Mouse (Mus musculus): ENCODE data around the gene Lars2. TPM values are rescaled to one million over a fixed set of nuclear protein-coding genes. Genes with fewer than 3 reads are reported as not detected.
"Not testable (repeated sequence)": the region's sequence is repeated elsewhere in the genome, so short reads cannot be mapped to it uniquely, and the experiment has no call there.

Gene Lars2
- polyA plus RNA-seq, 1 experiment from 2014 or later, result 878 TPM

GRCm38 (mm10) chr9:123403031-123403430 is 36.3 kb downstream of the Lars2 start:
- Histone ChIP-seq H3K36me3 (replicated peaks) (peaks cover 2% of the 10 kb centered on the region; the same call in 1 of the 2 replicates), H3K4me3 (no peak overlapping the region), H3K4me1 (peaks cover 4% of the 10 kb centered on the region), H3K27ac (no peak overlapping the region), H3K27me3 (ENCODE audit: poor library complexity, severe bottlenecking) (no peaks in the 10 kb centered on the region), H3K9me3 (no peaks in the 10 kb centered on the region)
- DNase-seq (ENCODE audit: extremely low spot score, low spot score), result no peak
- 93% methylated on average over 3 of the region's 3 CpGs for WGBS

- H3K9me3 ChIP-seq, result no peaks in the 10 kb centered on the region
- H3K4me1 ChIP-seq, result 0 out of 2 replicates have a peak, but pooled peaks cover 2% of the 10 kb centered on the region
- DNase-seq (ENCODE audit: extremely low spot score, low spot score), result no peak
- no peaks in the 10 kb centered on the region for H3K27me3 ChIP-seq (ENCODE audit: poor library complexity, severe bottlenecking)
- 87% methylated on average over 1 of the region's 1 CpGs for WGBS
- H3K4me3 ChIP-seq, result no peak overlapping the region
- H3K27ac ChIP-seq, result no peak overlapping the region
- H3K36me3 ChIP-seq (replicated peaks), result no peaks in the 10 kb centered on the region; the same call in 1 of the 2 replicates
Measured at GRCm38 (mm10) chr9:123405231-123405630, 38.5 kb downstream of the Lars2 start.

GRCm38 (mm10) chr9:123408771-123409170 is 42.0 kb downstream of the Lars2 start:
- 93% methylated on average over 2 of the region's 2 CpGs for WGBS
- H3K27ac ChIP-seq, result no peak overlapping the region
- no peak overlapping the region for H3K4me3 ChIP-seq
- no peak for DNase-seq (ENCODE audit: extremely low spot score, low spot score)
- no peaks in the 10 kb centered on the region for H3K9me3 ChIP-seq
- H3K27me3 ChIP-seq (ENCODE audit: poor library complexity, severe bottlenecking), result no peaks in the 10 kb centered on the region
- no peaks in the 10 kb centered on the region for H3K4me1 ChIP-seq
- H3K36me3 ChIP-seq (replicated peaks), result peaks cover 17% of the 10 kb centered on the region; the same call in 1 of the 2 replicates

DNA sequence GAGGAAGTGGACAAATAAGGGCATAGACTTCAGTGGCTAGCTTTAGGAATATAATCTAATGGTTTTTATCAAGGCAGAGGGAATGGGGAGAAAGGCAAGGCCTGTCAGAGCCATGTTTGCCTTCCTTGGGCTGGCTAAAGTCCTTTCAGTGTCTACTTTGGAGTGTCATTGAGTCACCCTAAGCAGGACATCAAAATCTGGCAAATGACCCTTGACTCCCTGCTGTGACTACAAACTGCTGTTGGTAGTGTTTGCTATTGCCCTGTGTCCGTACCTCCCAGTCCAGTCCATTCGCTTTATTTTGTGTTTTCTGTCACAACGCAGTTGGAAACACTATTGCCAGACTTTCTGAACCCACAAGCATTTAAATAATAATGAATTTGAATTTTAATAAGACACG is 63.1 kb downstream of the Lars2 start:
- no peaks in the 10 kb centered on the region for H3K4me1 ChIP-seq
- no peak for DNase-seq (ENCODE audit: extremely low spot score, low spot score)
- H3K36me3 ChIP-seq (replicated peaks), result peaks cover 3% of the 10 kb centered on the region; the same call in 1 of the 2 replicates
- H3K27ac ChIP-seq, result no peak overlapping the region
- no peaks in the 10 kb centered on the region for H3K9me3 ChIP-seq
- no peak overlapping the region for H3K4me3 ChIP-seq
- no peaks in the 10 kb centered on the region for H3K27me3 ChIP-seq (ENCODE audit: poor library complexity, severe bottlenecking)
- WGBS, result 94% methylated on average over 4 of the region's 4 CpGs

DNA sequence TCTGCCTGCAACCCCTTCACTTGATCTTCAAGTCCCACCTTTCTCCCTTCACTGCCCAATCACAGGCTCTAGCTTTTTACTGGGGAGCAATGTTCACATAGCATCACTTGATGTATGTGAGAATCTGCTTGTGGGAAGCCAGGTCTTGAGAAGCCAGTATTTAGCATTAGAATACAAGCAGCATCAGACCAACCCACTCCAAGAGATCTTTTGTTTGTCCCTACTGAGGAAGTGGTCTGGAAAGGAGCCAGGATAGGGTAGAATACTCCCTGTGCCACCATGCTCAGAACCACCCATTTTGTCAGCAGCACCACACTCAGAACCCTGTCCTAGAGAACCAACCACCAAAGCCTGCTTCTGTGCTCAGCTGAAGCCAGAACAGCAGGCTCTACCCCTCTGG is 64.2 kb downstream of the Lars2 start:
- no peak for DNase-seq (ENCODE audit: extremely low spot score, low spot score)
- no peaks in the 10 kb centered on the region for H3K9me3 ChIP-seq
- H3K36me3 ChIP-seq (replicated peaks), result peaks cover 4% of the 10 kb centered on the region
- no peaks in the 10 kb centered on the region for H3K27me3 ChIP-seq (ENCODE audit: poor library complexity, severe bottlenecking)
- H3K4me3 ChIP-seq, result no peak overlapping the region
- H3K27ac ChIP-seq, result no peak overlapping the region
- H3K4me1 ChIP-seq, result no peaks in the 10 kb centered on the region

- Histone ChIP-seq H3K36me3 (replicated peaks) (peaks cover 44% of the 10 kb centered on the region), H3K9me3 (no peaks in the 10 kb centered on the region), H3K4me3 (no peak overlapping the region), H3K27me3 (ENCODE audit: poor library complexity, severe bottlenecking) (no peaks in the 10 kb centered on the region), H3K4me1 (no peaks in the 10 kb centered on the region), H3K27ac (no peak overlapping the region)
- WGBS, result 87% methylated on average over 2 of the region's 2 CpGs
- no peak for DNase-seq (ENCODE audit: extremely low spot score, low spot score)
Measured at GRCm38 (mm10) chr9:123438223-123438622, 71.5 kb downstream of the Lars2 start.

DNA sequence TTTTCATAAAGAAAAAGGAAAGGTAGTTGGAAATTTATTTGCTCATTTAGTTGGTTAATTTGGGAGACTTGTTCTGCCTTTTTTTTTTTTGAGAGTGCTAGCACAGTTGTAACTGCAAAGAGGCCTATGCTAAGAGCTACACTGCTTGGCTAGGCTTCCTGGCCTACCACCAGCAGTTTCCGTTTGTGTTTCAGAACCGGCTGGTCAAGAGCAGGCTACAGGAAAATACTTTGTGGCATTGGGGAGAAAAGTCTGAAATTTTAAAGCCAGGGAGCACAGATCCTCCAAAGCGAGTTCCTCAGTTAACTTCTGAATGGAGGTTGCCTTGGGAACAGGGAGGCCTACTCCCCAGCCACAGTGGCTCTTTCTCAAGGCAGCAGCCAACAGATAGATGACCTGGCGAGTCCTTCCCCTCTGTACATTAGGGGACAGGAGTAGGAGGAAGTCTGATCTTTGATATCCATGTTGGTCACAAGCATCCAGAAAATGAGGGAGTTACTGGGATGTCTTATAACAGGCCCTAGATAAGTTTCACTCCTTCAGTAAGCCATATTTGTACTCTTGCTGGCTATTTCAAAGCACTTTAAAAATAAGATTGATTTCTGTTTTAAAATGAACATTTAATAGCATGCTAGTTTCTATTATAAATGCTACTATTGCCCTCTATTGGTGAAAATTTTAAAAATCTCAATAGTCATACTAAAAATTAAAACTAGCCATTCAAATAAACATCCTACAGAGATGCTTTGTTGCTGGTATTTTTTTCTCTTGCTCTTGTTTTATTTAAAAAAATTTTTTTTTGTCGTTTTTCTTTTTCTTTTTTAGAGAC is 73.7 kb downstream of the Lars2 start:
- Histone ChIP-seq H3K27me3 (ENCODE audit: poor library complexity, severe bottlenecking) (no peaks in the 10 kb centered on the region), H3K36me3 (replicated peaks) (peaks cover 44% of the 10 kb centered on the region), H3K27ac (no peak overlapping the region), H3K9me3 (no peaks in the 10 kb centered on the region), H3K4me1 (no peaks in the 10 kb centered on the region), H3K4me3 (no peak overlapping the region)
- 64% methylated on average over 5 of the region's 5 CpGs for WGBS
- no peak for DNase-seq (ENCODE audit: extremely low spot score, low spot score)

GRCm38 (mm10) chr9:123447101-123447500 is 80.4 kb downstream of the Lars2 start:
- H3K27ac ChIP-seq; H3K4me1 ChIP-seq; H3K36me3 ChIP-seq (replicated peaks); H3K9me3 ChIP-seq; DNase-seq (ENCODE audit: extremely low spot score, low spot score); H3K27me3 ChIP-seq (ENCODE audit: poor library complexity, severe bottlenecking); H3K4me3 ChIP-seq: not testable (repeated sequence)
- WGBS, result 96% methylated on average over 3 of the region's 3 CpGs

DNA sequence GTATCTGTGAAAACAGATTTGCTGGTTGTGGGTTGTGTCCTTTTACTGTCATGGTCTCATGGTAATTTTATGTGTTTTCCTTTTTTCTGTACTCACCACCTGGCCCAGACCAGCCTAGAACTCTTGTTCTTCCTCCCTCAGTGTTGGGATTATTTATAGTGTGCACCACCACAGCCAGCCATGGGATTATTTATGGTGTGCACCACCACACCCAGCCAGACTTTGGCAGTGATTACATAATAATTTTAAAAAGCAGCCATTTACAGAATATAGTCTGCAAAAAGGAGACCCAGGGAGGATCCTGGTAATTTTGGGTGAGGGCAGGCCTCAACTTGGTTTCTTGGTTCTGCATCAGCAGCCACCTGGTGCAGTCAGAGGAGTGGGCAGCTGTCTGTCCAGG is 81.9 kb downstream of the Lars2 start:
- H3K4me1 ChIP-seq, result no peaks in the 10 kb centered on the region
- no peaks in the 10 kb centered on the region for H3K9me3 ChIP-seq
- DNase-seq (ENCODE audit: extremely low spot score, low spot score), result no peak
- H3K27ac ChIP-seq, result no peak overlapping the region
- H3K4me3 ChIP-seq, result no peak overlapping the region
- H3K36me3 ChIP-seq (replicated peaks), result peaks cover 3% of the 10 kb centered on the region; the same call in 1 of the 2 replicates
- no peaks in the 10 kb centered on the region for H3K27me3 ChIP-seq (ENCODE audit: poor library complexity, severe bottlenecking)

- Histone ChIP-seq H3K9me3 (no peaks in the 10 kb centered on the region), H3K36me3 (replicated peaks) (peaks cover 11% of the 10 kb centered on the region), H3K4me3 (no peak overlapping the region), H3K4me1 (no peaks in the 10 kb centered on the region), H3K27me3 (ENCODE audit: poor library complexity, severe bottlenecking) (no peaks in the 10 kb centered on the region), H3K27ac (no peak overlapping the region)
- no peak for DNase-seq (ENCODE audit: extremely low spot score, low spot score)
- WGBS, result 55% methylated on average over 2 of the region's 2 CpGs
Measured at GRCm38 (mm10) chr9:123450174-123450573, 83.4 kb downstream of the Lars2 start.

GRCm38 (mm10) chr9:123451772-123452171 is 85.0 kb downstream of the Lars2 start:
- H3K36me3 ChIP-seq (replicated peaks), result peaks cover 14% of the 10 kb centered on the region
- WGBS, result 84% methylated on average over 3 of the region's 3 CpGs
- no peaks in the 10 kb centered on the region for H3K27me3 ChIP-seq (ENCODE audit: poor library complexity, severe bottlenecking)
- H3K4me1 ChIP-seq, result peaks cover 6% of the 10 kb centered on the region
- no peak for DNase-seq (ENCODE audit: extremely low spot score, low spot score)
- no peaks in the 10 kb centered on the region for H3K9me3 ChIP-seq
- H3K4me3 ChIP-seq, result no peak overlapping the region
- no peak overlapping the region for H3K27ac ChIP-seq

GRCm38 (mm10) chr9:123456634-123457602 is 90.2 kb downstream of the Lars2 start:
- 0 out of 2 replicates have a peak, but pooled peaks cover 3% of the 10 kb centered on the region for H3K27me3 ChIP-seq (ENCODE audit: poor library complexity, severe bottlenecking)
- H3K36me3 ChIP-seq (replicated peaks), result peaks cover 27% of the 10 kb centered on the region
- H3K4me1 ChIP-seq, result peaks cover 10% of the 10 kb centered on the region
- H3K4me3 ChIP-seq, result no peak overlapping the region
- peak overlapping the region; percentile 1; the same call in 1 of the 2 replicates for H3K27ac ChIP-seq
- H3K9me3 ChIP-seq, result peaks cover 3% of the 10 kb centered on the region
- WGBS, result 70% methylated on average over 9 of the region's 9 CpGs
- no peak for DNase-seq (ENCODE audit: extremely low spot score, low spot score)

DNA sequence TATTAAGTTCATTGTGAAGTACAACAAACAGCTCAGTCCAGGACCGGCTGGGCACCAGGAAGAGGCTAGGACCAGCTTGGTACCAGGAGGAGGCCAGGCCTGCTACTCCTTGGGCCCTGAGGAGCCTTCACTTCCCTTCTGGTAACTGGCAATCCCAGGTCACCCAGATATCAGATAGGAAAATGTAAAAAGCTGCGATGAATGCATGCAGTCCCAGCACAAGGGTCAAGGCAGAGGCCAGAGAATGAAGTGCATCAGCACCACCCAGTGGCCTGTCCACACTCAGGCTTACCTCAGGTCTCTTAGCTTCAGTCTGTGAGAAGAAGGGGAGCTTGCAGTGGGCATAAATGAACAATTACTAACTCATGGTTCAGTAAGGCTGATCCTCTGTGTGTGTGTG is 90.9 kb downstream of the Lars2 start:
- Histone ChIP-seq H3K4me1 (peaks cover 10% of the 10 kb centered on the region), H3K27ac (no peak overlapping the region), H3K36me3 (replicated peaks) (peaks cover 27% of the 10 kb centered on the region), H3K4me3 (no peak overlapping the region), H3K27me3 (ENCODE audit: poor library complexity, severe bottlenecking) (0 out of 2 replicates have a peak, but pooled peaks cover 4% of the 10 kb centered on the region), H3K9me3 (peaks cover 4% of the 10 kb centered on the region)
- no peak for DNase-seq (ENCODE audit: extremely low spot score, low spot score)
- WGBS, result 81% methylated on average over 2 of the region's 2 CpGs
